Mouse (Mus musculus) B cell, adult 67 days (primary cell): Measurements from ENCODE around the gene Tmem235. TPM values are rescaled to one million over a fixed set of nuclear protein-coding genes. Genes with fewer than 3 reads are reported as not detected.

Experiments used
- total RNA-seq, 2 experiments: library from RNA; stranded (reverse); gene quantifications; 4 replicates each; pipeline ENCODE4 v1.2.4; 2023

Tmem235 gene
- not detected for total RNA-seq

DNA sequence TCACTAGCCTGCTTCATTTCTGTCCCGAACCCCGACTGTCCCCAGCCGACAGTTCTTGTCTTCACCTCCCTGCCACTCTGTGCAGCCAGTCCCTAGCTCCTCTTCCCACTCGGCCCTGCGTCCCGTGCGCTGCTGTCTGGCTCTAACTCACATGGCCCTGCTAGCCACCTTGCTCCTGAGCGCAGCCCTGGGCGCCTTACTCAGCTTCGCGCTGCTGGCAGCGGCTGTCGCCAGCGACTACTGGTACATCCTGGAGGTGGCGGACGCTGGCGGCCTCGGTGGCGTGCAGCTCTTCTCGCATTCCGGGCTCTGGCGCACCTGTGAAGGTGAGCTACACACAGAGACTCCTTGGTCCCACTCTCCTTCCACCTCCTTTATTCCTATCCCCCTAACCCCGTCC is at the start of gene Tmem235:
Gene Tmem235, plus strand, starts transcription at position 152 of the 400 bp plus-strand sequence.

DNA sequence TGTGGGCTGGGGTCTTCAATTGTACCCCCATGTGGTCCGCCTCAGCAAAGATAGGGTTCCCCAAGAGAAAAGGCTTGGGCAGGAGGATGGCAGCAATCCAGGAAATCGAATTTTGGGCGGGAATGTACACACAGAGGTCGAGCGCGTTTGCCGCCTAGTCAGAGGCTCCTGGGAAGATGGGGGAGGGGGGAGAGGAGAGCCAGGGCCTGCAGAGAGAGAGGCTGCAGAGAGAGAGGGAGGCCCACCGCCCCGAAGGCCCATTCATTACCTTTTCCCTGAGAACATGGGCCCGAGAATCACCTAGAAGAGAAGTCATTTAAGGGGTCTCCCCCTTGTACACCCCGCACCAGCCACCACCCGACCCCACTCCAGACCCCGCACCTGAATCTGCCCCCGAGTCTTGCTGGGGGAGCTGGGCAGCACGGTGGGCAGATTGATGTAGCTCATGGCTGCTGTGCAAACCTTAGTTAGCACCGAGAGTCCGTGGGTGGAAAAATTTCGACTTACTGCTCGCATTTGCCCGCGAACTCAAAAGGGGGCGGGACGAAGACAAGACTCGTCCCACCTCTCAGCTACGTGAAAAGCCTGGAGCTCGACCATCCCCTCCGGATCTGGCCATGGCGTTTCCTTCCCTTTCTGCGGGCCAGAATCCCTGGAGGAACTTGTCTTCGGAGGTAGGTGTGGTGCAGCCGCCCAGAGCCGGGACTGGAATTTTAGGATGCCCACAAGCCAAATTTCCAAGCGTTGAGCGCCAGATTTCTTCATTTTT is 35.0 kb upstream of the Tmem235 start, which contains the start of the genes Afmid and Tk1:
Gene Afmid, plus strand, starts transcription at position 592 of the 769 bp plus-strand sequence.
Gene Tk1, minus strand, starts transcription at position 760 of the 769 bp plus-strand sequence.

GRCm38 (mm10) chr11:117848985-117849671 is 11.4 kb upstream of the Tmem235 start, which contains the start of gene Birc5:
Birc5 (plus strand) TSS chr11:117849251.

DNA sequence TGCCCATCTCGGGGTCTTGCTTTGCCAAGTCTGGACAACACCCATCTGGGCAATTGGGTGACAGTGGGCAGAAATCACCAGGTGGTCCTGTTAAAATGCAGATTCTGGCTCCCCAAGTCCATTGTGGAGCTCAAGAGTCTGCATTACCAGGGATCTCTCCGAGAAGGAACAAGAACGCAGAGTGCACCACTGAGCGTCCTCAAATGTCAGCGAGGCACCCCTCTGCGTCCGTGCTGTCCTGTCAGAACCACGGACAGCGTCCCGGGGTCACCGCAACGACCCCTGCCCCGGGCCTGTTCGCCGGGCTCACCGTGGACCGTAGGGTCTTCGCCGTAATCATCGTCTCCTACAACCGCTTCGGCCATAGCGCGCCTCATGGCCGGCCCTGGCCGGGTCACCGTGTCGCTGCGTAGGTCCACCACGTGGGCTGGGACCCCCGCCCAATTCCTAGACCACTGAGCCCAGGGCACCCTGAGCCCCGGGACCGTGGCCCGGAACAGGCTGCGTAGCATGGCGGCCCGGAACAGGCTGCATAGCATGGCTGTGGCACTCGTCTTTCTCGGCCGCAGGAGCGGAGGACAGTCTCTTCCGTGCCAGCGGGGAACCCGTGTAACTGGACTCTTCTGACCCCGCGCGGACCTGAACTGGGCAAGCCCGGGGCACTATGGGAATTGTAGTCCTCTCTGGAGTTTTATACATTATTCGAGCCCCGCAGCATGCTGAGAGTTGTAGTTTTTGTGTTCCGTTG is 12.5 kb downstream of the Tmem235 start, which contains the start of gene Tha1:
Gene Tha1, minus strand, starts transcription at position 621 of the 748 bp plus-strand sequence.

Other genes starting within 250 kb of the Tmem235 start
- 10 to 100 TPM; 82.9 to 88.3 TPM for gene Tnrc6c, start 206.5 kb upstream of the Tmem235 start, total RNA-seq
- 10 to 100 TPM; 71.7 to 72.1 TPM for gene Tmc8, start 78.7 kb upstream of the Tmem235 start, total RNA-seq
- 100 to 1,000 TPM; 153 to 154 TPM for gene Tmc6, start 78.6 kb upstream of the Tmem235 start, total RNA-seq
- gene 6030468B19Rik, start 63.1 kb upstream of the Tmem235 start, total RNA-seq = 1 to 10 TPM; 3.2 to 4.5 TPM
- gene Gm20708, start 51.1 kb upstream of the Tmem235 start, total RNA-seq = 10 to 100 TPM in 1 of 2 experiments, 1 to 10 TPM in 1; 9.6 to 14.9 TPM
- gene Syngr2, start 51.1 kb upstream of the Tmem235 start, total RNA-seq = 100 to 1,000 TPM; 154 to 163 TPM
- gene Afmid, start 34.8 kb upstream of the Tmem235 start, total RNA-seq = 10 to 100 TPM; 30.8 to 31.9 TPM
- 10 to 100 TPM; 37.2 to 67.4 TPM for gene Tk1, start 34.7 kb upstream of the Tmem235 start, total RNA-seq
- gene Birc5, start 11.5 kb upstream of the Tmem235 start, total RNA-seq = 1 to 10 TPM; 2.3 to 5.2 TPM
- 1 to 10 TPM; 2.6 to 2.7 TPM for gene Tha1, start 12.7 kb downstream of the Tmem235 start, total RNA-seq
- gene Socs3, start 109.3 kb downstream of the Tmem235 start, total RNA-seq = 10 to 100 TPM; 22.8 to 35.7 TPM
- 10 to 100 TPM; 46.2 to 48.8 TPM for gene Pgs1, start 125.5 kb downstream of the Tmem235 start, total RNA-seq